8 mouse cellular contexts compared by ENCODE assay signal in genomic region chr6:38381129-38381771, GRCm38 (mm10). TPM values are rescaled to one million over a fixed set of nuclear protein-coding genes. Genes with fewer than 3 reads are reported as not detected.
DNase-seq lines count a peak whose midpoint lies in the region; ATAC-seq and TF ChIP-seq lines count a peak whose summit lies in the region.

TSS of gene Ttc26 (plus strand) at chr6:38381469.

- no peaks in the 10 kb centered on the region for H3K4me1 ChIP-seq in bone marrow macrophage, adult 2 months (ENCODE audit: control insufficient read depth, insufficient read depth, low read length)
- H3K4me1 ChIP-seq in embryonic fibroblast, embryonic 13.5 days (ENCODE audit: control insufficient read depth, insufficient read depth, low read length): peaks cover 2% of the 10 kb centered on the region; the same call in 1 of the 2 replicates
- no peaks in the 10 kb centered on the region for H3K4me1 ChIP-seq in kidney, embryonic 14.5 days (ENCODE audit: control insufficient read depth, insufficient read depth, low read length)
- 0 out of 2 replicates have a peak, but pooled peaks cover 2% of the 10 kb centered on the region for H3K4me1 ChIP-seq in limb, embryonic 15.5 days

- TF ChIP-seq CTCF in bone marrow macrophage, adult 2 months (IDR thresholded peaks at IDR 0.05; ENCODE audit: low read depth, low read length): no peak
- no peak for TF ChIP-seq CTCF in embryonic fibroblast, embryonic 13.5 days (IDR thresholded peaks at IDR 0.05; ENCODE audit: borderline replicate concordance, insufficient read depth, low read length)

- under 1% methylated on average over 26 of the region's 26 CpGs for WGBS in kidney, embryonic 14.5 days
- under 1% methylated on average over 26 of the region's 26 CpGs for WGBS in limb, embryonic 15.5 days

- no peaks in the 10 kb centered on the region for H3K27me3 ChIP-seq in kidney, embryonic 14.5 days (ENCODE audit: control insufficient read depth, insufficient read depth, low read length)
- no peaks in the 10 kb centered on the region for H3K27me3 ChIP-seq in limb, embryonic 15.5 days

- peak; percentile 93 for ATAC-seq in kidney, embryonic 14.5 days (ENCODE audit: low FRiP score, low TSS enrichment)
- ATAC-seq in limb, embryonic 15.5 days (ENCODE audit: insufficient number of reproducible peaks, low FRiP score, low TSS enrichment, low read depth): 0 out of 2 replicates have a peak, but pooled peaks have one; percentile 58

- peak within 1 kb of the TSS; percentile 68 for H3K9ac ChIP-seq in kidney, embryonic 14.5 days (ENCODE audit: low read depth, low read length)
- peak within 1 kb of the TSS; percentile 44 for H3K9ac ChIP-seq in limb, embryonic 15.5 days

- H3K4me2 ChIP-seq in kidney, embryonic 14.5 days (replicated peaks; ENCODE audit: low read depth, low read length): peak within 1 kb of the TSS; percentile 76
- H3K4me2 ChIP-seq in limb, embryonic 15.5 days: peak within 1 kb of the TSS; percentile 79

- H3K4me3 ChIP-seq in bone marrow macrophage, adult 2 months (ENCODE audit: insufficient read depth, low read length): peak within 1 kb of the TSS; percentile 83
- H3K4me3 ChIP-seq in embryonic fibroblast, embryonic 13.5 days (ENCODE audit: insufficient read depth, low read length): peak within 1 kb of the TSS; percentile 97
- H3K4me3 ChIP-seq in kidney, embryonic 14.5 days (ENCODE audit: low read length): peak within 1 kb of the TSS; percentile 50
- peak within 1 kb of the TSS; percentile 64 for H3K4me3 ChIP-seq in limb, embryonic 15.5 days

- peak within 1 kb of the TSS; percentile 45 for H3K27ac ChIP-seq in bone marrow macrophage, adult 2 months (ENCODE audit: insufficient read depth, low read depth, low read length)
- peak within 1 kb of the TSS; percentile 14; the same call in 1 of the 2 replicates for H3K27ac ChIP-seq in embryonic fibroblast, embryonic 13.5 days (ENCODE audit: insufficient read depth, low read length)
- no peak within 1 kb of the TSS for H3K27ac ChIP-seq in kidney, embryonic 14.5 days (ENCODE audit: low read depth, low read length)
- peak within 1 kb of the TSS; percentile 44 for H3K27ac ChIP-seq in limb, embryonic 15.5 days

- DNase-seq in A20 (ENCODE audit: low read depth, low spot score): peak; percentile 93
- peak; percentile 69 to 83 for DNase-seq in heart, adult 9 months (ENCODE audit: low spot score in 2 of 2)
- DNase-seq in monocyte, adult 2 months (ENCODE audit: low read depth in 1 of 2, low spot score in 2 of 2): peak; percentile 53 to 66
- peak; percentile 68 to 75 for DNase-seq in spleen, postnatal 36 days (ENCODE audit: low spot score in 2 of 2)

- no peaks in the 10 kb centered on the region for H3K9me3 ChIP-seq in kidney, embryonic 14.5 days (ENCODE audit: control insufficient read depth, low read length)
- H3K9me3 ChIP-seq in limb, embryonic 15.5 days: no peaks in the 10 kb centered on the region

- H3K36me3 ChIP-seq in kidney, embryonic 14.5 days (ENCODE audit: control insufficient read depth, insufficient read depth, low read length): no peaks in the 10 kb centered on the region; the same call in 1 of the 2 replicates
- peaks cover 8% of the 10 kb centered on the region; the same call in 1 of the 2 replicates for H3K36me3 ChIP-seq in limb, embryonic 15.5 days

- no peak for TF ChIP-seq POLR2A in bone marrow macrophage, adult 2 months (IDR thresholded peaks at IDR 0.05; ENCODE audit: borderline replicate concordance, low read depth, low read length)
- TF ChIP-seq POLR2A in embryonic fibroblast, embryonic 13.5 days (IDR thresholded peaks at IDR 0.05; ENCODE audit: low read depth, low read length): peak; percentile 93

RNA-seq across cellular contexts. Expression of gene Ttc26, which starts in this region (rescaled TPM):
- polyA plus RNA-seq in bone marrow macrophage, adult 2 months (2012; ENCODE audit: insufficient read depth, insufficient read length, missing spikeins): 0.32 and 1.7 TPM in 2 replicates
- polyA plus RNA-seq in embryonic fibroblast, embryonic 13.5 days (2011; ENCODE audit: insufficient read length, low read depth, missing spikeins): 10.4 and 10.7 TPM in 2 replicates
- 5.1 and 10.9 TPM in 2 replicates for polyA plus RNA-seq in kidney, embryonic 14.5 days (2014; fragmentation: Nextera tagmentation; extraction: Ambion mirVana)
- 5.6 and 6.0 TPM in 2 replicates for polyA plus RNA-seq in limb, embryonic 15.5 days (2015; fragmentation: Nextera tagmentation; extraction: Ambion mirVana)
